Mouse (Mus musculus): ENCODE measurements around the gene Zfc3h1. TPM values are rescaled to one million over a fixed set of nuclear protein-coding genes. Genes with fewer than 3 reads are reported as not detected.

Gene Zfc3h1
- polyA plus RNA-seq, 1 experiment = 0.37 TPM

DNA sequence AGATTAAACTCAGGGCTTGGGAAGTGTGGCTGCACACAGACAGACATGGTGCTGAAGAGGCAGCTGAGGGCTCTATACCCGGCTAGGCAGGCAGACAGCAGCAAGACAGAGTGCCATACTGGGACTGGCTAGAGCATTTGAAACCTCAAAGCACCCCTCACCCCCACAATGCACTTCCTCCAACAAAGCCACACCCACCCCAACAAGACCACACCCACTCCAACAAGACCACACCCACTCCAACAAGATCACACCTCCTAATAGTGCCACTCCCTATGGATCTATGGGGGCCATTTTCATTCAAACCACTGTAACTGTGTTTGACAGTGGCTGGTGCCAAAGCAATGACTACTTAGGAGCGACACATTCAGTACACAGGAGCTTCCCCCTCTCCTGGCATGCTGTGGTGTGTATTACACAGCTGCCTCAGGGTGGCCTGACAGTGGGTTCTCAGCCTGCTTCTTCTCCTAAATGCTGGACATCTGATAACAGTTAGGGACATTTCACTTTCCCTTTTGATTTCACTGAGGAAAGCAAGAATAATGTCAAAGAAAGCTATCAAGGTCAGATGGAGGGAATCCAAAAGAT lies 33.9 kb upstream of the Zfc3h1 start:
- Histone ChIP-seq H3K4me3 (replicated peaks) (no peak overlapping the region), H3K9me3 (ENCODE audit: control insufficient read depth, low read length) (no peaks in the 10 kb centered on the region), H3K4me1 (ENCODE audit: control insufficient read depth) (peaks cover 12% of the 10 kb centered on the region), H3K27me3 (ENCODE audit: control insufficient read depth) (no peaks in the 10 kb centered on the region), H3K36me3 (ENCODE audit: control insufficient read depth) (peaks cover 4% of the 10 kb centered on the region)
- no peak for TF ChIP-seq TAL1 (IDR thresholded peaks at IDR 0.05; ENCODE audit: low read length)
- TF ChIP-seq GATA1 (IDR thresholded peaks at IDR 0.05; ENCODE audit: low read length) = no peak

DNA sequence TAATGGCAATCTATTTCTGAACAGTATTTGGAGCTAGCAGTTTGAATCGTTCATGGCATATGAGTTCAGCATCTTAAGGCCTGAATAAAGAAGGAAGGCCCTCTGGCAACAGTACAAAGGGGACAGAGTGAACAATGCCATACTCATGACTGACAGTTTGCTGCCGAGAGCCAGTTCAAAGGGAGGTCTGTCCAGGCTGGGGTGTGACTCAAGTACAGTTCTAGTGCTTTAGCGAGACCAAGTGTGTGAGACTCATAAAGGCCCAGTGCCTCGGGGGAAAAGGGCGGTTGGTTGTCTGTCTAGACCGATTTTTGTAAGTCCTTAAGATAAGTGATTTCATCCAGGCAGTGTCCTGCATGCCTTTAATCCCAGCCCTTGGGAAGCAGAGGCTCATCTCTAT lies 30.2 kb upstream of the Zfc3h1 start:
- TF ChIP-seq GATA1 (IDR thresholded peaks at IDR 0.05; ENCODE audit: low read length) = no peak
- TF ChIP-seq TAL1 (IDR thresholded peaks at IDR 0.05; ENCODE audit: low read length) = no peak
- Histone ChIP-seq H3K4me1 (ENCODE audit: control insufficient read depth) (peaks cover 11% of the 10 kb centered on the region), H3K4me3 (replicated peaks) (no peak overlapping the region), H3K36me3 (ENCODE audit: control insufficient read depth) (peaks cover 14% of the 10 kb centered on the region), H3K9me3 (ENCODE audit: control insufficient read depth, low read length) (no peaks in the 10 kb centered on the region), H3K27me3 (ENCODE audit: control insufficient read depth) (no peaks in the 10 kb centered on the region)

DNA sequence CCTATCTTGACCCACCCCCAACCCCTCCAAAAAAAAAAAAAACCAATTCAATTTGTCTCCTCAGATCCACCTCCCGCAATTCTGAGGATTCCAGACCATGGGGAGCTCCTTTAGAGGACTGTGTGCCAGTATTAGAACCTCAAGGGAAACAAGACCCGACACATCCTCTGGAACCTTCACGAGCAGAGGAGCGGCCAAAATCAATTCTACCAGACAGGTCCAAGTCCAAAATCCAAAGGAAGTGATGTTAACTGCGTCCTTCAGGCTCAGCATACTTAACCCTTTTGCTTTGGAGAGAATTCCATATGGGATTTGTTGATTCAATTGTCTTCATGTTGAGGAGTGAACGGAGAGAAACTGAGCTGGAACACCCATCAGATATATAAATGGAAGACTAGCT lies 29.7 kb upstream of the Zfc3h1 start:
- H3K27me3 ChIP-seq (ENCODE audit: control insufficient read depth) = no peaks in the 10 kb centered on the region
- no peak overlapping the region for H3K4me3 ChIP-seq (replicated peaks)
- H3K4me1 ChIP-seq (ENCODE audit: control insufficient read depth) = peaks cover 11% of the 10 kb centered on the region
- H3K36me3 ChIP-seq (ENCODE audit: control insufficient read depth) = peaks cover 14% of the 10 kb centered on the region
- H3K9me3 ChIP-seq (ENCODE audit: control insufficient read depth, low read length) = no peaks in the 10 kb centered on the region
- TF ChIP-seq GATA1 (IDR thresholded peaks at IDR 0.05; ENCODE audit: low read length) = no peak
- no peak for TF ChIP-seq TAL1 (IDR thresholded peaks at IDR 0.05; ENCODE audit: low read length)

DNA sequence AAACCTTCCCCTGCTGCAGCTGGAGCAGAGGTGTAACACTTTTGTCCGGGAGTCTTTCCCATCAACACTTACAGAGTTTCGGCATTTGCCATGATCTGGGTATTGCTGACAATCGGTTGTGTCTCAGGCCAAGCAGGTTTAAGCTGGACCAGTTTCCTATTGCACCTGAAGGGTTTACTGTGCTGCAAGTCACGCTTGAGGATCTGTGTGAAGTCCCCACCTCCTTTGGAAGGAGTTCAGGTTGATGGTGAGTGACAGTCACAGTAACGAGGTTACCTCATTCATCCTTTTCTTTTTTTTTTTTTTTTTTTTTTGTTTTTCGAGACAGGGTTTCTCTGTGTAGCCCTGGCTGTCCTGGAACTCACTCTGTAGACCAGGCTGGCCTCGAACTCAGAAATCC lies 28.7 kb upstream of the Zfc3h1 start:
- Histone ChIP-seq H3K4me1 (ENCODE audit: control insufficient read depth) (peaks cover 13% of the 10 kb centered on the region), H3K4me3 (replicated peaks) (no peak overlapping the region), H3K27me3 (ENCODE audit: control insufficient read depth) (no peaks in the 10 kb centered on the region), H3K9me3 (ENCODE audit: control insufficient read depth, low read length) (no peaks in the 10 kb centered on the region), H3K36me3 (ENCODE audit: control insufficient read depth) (peaks cover 12% of the 10 kb centered on the region)
- TF ChIP-seq TAL1 (IDR thresholded peaks at IDR 0.05; ENCODE audit: low read length) = no peak
- no peak for TF ChIP-seq GATA1 (IDR thresholded peaks at IDR 0.05; ENCODE audit: low read length)

DNA sequence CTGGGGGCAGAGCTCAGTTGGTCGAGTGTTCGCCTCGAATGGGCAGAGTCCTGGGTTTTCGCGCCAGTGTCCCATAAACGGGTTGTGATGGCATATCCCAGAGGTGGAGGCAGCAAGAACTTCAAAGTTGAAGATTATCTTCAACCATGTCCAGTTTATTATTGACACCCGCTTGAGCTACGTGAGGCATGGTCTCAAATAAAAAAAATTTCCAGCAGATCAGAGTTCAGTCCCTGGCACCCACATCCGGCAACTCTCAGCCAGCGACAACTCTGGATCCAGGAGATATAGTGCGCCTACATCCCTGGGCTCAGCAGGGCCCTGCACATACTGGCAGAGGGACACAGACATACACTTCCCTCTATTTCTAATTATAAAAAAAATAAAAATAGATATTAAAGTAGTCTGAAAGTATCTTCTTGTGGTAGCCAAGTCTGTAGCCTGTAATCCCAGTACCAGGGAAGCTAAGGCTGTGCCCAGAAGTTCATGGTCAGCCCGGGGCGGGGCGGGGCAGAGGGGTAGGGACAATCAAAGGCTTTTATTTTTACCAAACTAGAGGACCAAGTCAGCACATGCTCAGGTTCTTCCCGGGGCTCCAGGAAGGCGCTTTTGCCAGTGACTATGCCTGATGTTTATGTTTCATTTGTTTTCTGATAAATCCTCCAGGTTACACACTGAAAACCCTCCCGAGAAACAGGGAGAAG lies 26.4 kb upstream of the Zfc3h1 start:
- H3K36me3 ChIP-seq (ENCODE audit: control insufficient read depth) = peaks cover 12% of the 10 kb centered on the region
- H3K9me3 ChIP-seq (ENCODE audit: control insufficient read depth, low read length) = no peaks in the 10 kb centered on the region
- H3K27me3 ChIP-seq (ENCODE audit: control insufficient read depth) = no peaks in the 10 kb centered on the region
- no peak overlapping the region for H3K4me3 ChIP-seq (replicated peaks)
- TF ChIP-seq GATA1 (IDR thresholded peaks at IDR 0.05; ENCODE audit: low read length) (no peak), TAL1 (IDR thresholded peaks at IDR 0.05; ENCODE audit: low read length) (no peak)
- H3K4me1 ChIP-seq (ENCODE audit: control insufficient read depth) = peaks cover 29% of the 10 kb centered on the region

DNA sequence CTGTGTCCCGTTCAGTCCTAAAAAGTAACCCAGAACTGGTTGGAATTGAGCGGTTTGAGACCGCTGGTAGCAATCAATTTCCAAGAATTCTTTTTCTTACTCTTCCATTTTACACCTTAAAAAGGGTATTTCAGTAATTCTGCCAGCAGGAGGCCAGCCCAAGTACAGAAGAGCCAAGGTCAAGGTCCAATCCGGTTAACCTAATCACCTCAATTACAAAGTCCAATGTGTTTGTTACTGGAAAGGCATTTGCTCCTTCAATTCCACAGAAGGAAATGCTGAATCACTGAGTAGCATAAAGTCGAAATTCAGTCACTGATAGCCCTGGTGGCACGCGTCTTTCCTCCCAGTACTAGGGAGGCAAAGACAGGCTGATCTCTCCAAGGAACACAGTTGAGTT lies 25.7 kb upstream of the Zfc3h1 start:
- H3K27me3 ChIP-seq (ENCODE audit: control insufficient read depth) = no peaks in the 10 kb centered on the region
- peaks cover 12% of the 10 kb centered on the region for H3K36me3 ChIP-seq (ENCODE audit: control insufficient read depth)
- no peak overlapping the region for H3K4me3 ChIP-seq (replicated peaks)
- H3K4me1 ChIP-seq (ENCODE audit: control insufficient read depth) = peaks cover 35% of the 10 kb centered on the region
- H3K9me3 ChIP-seq (ENCODE audit: control insufficient read depth, low read length) = no peaks in the 10 kb centered on the region
- TF ChIP-seq GATA1 (IDR thresholded peaks at IDR 0.05; ENCODE audit: low read length) (no peak), TAL1 (IDR thresholded peaks at IDR 0.05; ENCODE audit: low read length) (no peak)

DNA sequence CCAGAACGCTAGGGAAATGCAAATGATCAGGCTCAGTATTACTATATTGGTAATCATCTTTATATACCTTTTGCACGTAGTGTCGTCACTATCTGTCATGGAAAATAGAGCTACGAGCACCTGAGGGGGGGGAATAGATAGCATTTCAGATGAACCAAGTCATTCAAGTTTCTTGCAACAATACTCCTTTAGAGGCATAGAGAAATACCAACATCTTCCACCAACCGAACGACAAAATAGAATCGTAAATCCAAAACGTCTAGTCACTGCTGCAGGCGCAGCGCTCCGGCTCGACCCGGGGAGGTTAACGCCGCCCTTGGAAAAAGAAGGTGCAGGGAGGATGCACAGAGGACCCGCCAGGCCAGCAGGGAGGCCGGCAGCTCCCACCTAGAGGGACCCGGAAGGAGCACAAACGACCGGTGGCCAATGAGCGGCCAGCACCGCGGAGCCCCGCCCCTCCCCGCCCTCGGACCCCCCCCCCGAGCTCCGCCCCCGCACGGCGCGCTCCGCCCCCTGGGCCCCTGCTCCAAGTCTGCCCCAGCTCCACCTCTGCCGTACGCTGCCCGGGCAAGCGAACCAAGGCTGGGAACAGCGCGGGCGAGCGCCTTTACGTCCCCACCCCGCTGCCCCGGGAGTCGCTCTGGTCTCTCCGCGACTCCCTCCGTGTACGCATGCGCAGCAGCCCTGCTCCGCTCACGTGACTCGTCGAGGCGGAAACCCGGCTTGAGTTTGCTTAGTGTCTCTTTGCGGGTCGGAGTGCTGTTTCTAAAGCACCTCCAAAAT lies 22.7 kb upstream of the Zfc3h1 start, which contains the start of gene Tmem19:
TSS of gene Tmem19 (minus strand) at position 662 of the 783 bp plus-strand sequence.
- Histone ChIP-seq H3K36me3 (ENCODE audit: control insufficient read depth) (peaks cover 3% of the 10 kb centered on the region), H3K27me3 (ENCODE audit: control insufficient read depth) (no peaks in the 10 kb centered on the region), H3K4me3 (replicated peaks) (peak within 1 kb of the TSS; percentile 80), H3K4me1 (ENCODE audit: control insufficient read depth) (peaks cover 37% of the 10 kb centered on the region), H3K9me3 (ENCODE audit: control insufficient read depth, low read length) (no peaks in the 10 kb centered on the region)
- TF ChIP-seq TAL1 (IDR thresholded peaks at IDR 0.05; ENCODE audit: low read length) (no peak), GATA1 (IDR thresholded peaks at IDR 0.05; ENCODE audit: low read length) (no peak)

DNA sequence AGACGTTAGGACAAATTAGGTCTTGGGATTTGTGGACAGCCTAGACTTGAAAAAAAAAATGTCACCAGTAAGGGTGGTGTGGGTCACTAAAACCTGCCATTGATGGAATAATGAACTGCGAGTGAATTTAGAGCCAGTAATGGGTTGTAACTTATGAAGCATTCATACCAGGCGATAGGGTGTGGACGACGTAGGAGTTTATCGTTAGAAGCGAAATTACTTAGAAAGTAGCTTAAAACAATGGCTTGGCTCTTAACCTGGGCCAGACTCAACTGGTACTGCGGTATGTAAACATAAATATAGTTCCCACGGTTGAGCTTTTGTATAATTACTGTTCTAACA lies 22.2 kb upstream of the Zfc3h1 start:
- Histone ChIP-seq H3K27me3 (ENCODE audit: control insufficient read depth) (no peaks in the 10 kb centered on the region), H3K4me1 (ENCODE audit: control insufficient read depth) (peaks cover 38% of the 10 kb centered on the region), H3K36me3 (ENCODE audit: control insufficient read depth) (no peaks in the 10 kb centered on the region), H3K9me3 (ENCODE audit: control insufficient read depth, low read length) (no peaks in the 10 kb centered on the region), H3K4me3 (replicated peaks) (peak overlapping the region; percentile 80)
- TF ChIP-seq TAL1 (IDR thresholded peaks at IDR 0.05; ENCODE audit: low read length) = no peak
- no peak for TF ChIP-seq GATA1 (IDR thresholded peaks at IDR 0.05; ENCODE audit: low read length)

DNA sequence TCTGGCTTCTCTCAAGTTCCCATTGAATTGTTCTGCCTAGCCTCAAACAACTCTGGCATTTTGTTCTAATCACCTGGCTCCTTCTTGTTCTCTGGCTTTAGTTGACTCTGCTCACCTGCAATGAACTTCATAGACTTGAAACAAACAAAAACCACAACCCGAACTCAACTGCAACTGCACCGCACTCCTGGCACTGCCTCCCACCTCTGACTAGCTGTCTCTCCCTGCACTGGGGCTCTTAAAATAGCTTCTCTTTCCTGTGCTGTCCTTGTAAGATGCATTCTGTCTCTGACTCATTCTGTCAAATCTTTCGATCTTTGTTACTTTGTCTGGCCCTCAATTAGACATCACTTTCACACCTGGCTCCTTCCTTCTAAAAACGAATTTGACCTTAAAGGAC lies 21.6 kb upstream of the Zfc3h1 start:
- TF ChIP-seq GATA1 (IDR thresholded peaks at IDR 0.05; ENCODE audit: low read length) = no peak
- TF ChIP-seq TAL1 (IDR thresholded peaks at IDR 0.05; ENCODE audit: low read length) = no peak
- H3K4me1 ChIP-seq (ENCODE audit: control insufficient read depth) = peaks cover 38% of the 10 kb centered on the region
- no peaks in the 10 kb centered on the region for H3K27me3 ChIP-seq (ENCODE audit: control insufficient read depth)
- no peaks in the 10 kb centered on the region for H3K36me3 ChIP-seq (ENCODE audit: control insufficient read depth)
- no peaks in the 10 kb centered on the region for H3K9me3 ChIP-seq (ENCODE audit: control insufficient read depth, low read length)
- peak overlapping the region; percentile 80 for H3K4me3 ChIP-seq (replicated peaks)

Data from erythroblast, embryonic 14.5 days (primary cell).